Mouse (Mus musculus) midbrain, embryonic 12.5 days (tissue): ENCODE results near the gene Dync1i2. TPM values are rescaled to one million over a fixed set of nuclear protein-coding genes. Genes with fewer than 3 reads are reported as not detected.
A peak's percentile ranks its signal among the peaks of the same experiment; 100 is the strongest.

ENCODE experiments used
- ATAC-seq: fragments of 200-750 bp; cut with Nextera tagmentation; 2 replicates; pipeline ENCODE4 v1.8.0; 2017; ENCODE audit warnings: low read depth, moderate TSS enrichment, moderate library complexity; ENCODE audit not compliant: low FRiP score
- H3K27ac ChIP-seq: fragments of 300-500 bp; sonication (generic); replicated peaks from 2 replicates; pipeline ENCODE4 v1.5.1; 2016; ENCODE audit warnings: mild to moderate bottlenecking
- H3K27me3 ChIP-seq: fragments of 300-500 bp; sonication (generic); 2 replicates; pipeline ENCODE4 v1.6.1; 2016; ENCODE audit warnings: mild to moderate bottlenecking
- H3K36me3 ChIP-seq: fragments of 300-500 bp; sonication (generic); 2 replicates; pipeline ENCODE4 v1.6.1; 2016
- H3K4me1 ChIP-seq: fragments of 300-500 bp; sonication (generic); 2 replicates; pipeline ENCODE4 v1.6.1; 2016
- H3K4me2 ChIP-seq: fragments of 300-500 bp; sonication (generic); replicated peaks from 2 replicates; pipeline ENCODE4 v1.6.1; 2016; ENCODE audit warnings: mild to moderate bottlenecking, moderate library complexity
- H3K4me3 ChIP-seq: fragments of 300-500 bp; sonication (generic); 2 replicates; pipeline ENCODE4 v1.5.1; 2016; ENCODE audit warnings: mild to moderate bottlenecking
- H3K9ac ChIP-seq: fragments of 300-500 bp; sonication (generic); replicated peaks from 2 replicates; pipeline ENCODE4 v1.6.1; 2016; ENCODE audit warnings: mild to moderate bottlenecking, moderate library complexity
- H3K9me3 ChIP-seq: fragments of 300-500 bp; sonication (generic); 2 replicates; pipeline ENCODE4 v1.6.1; 2016; ENCODE audit warnings: mild to moderate bottlenecking
- WGBS: fragments of 180-500 bp; shearing (Covaris S2); methylation state at CpG from one replicate; pipeline ENCODE4 v1.1.7; 2016; 5-methylcytosine and 5-hydroxymethylcytosine counted together
- polyA plus RNA-seq: library from polyadenylated mRNA; unstranded; fragments of >200 nt; fragmentation: Nextera tagmentation; extraction: Ambion mirVana; gene quantifications from 2 replicates; pipeline ENCODE4 v1.2.1, GENCODE M21; 2016

Dync1i2 gene
- polyA plus RNA-seq, 1 experiment from 2014 or later, result 159 TPM

- ATAC-seq, result peak; percentile 35
- no peak overlapping the region for H3K9ac ChIP-seq
- H3K4me2 ChIP-seq, result no peak overlapping the region
- H3K36me3 ChIP-seq, result peaks cover 10% of the 10 kb centered on the region
- H3K9me3 ChIP-seq, result no peaks in the 10 kb centered on the region
- 0 out of 2 replicates have a peak overlapping the region, but pooled peaks have one; percentile 92 for H3K4me3 ChIP-seq
- no peaks in the 10 kb centered on the region for H3K27me3 ChIP-seq
- H3K4me1 ChIP-seq, result peaks cover 10% of the 10 kb centered on the region
- no peak overlapping the region for H3K27ac ChIP-seq
- 84% methylated on average over 2 of the region's 2 CpGs for WGBS
Observed at GRCm38 (mm10) chr2:71211096-71211495, 410 bp upstream of the Dync1i2 start.

- no peak for ATAC-seq
- Histone ChIP-seq H3K36me3 (peaks cover 18% of the 10 kb centered on the region), H3K27ac (peak overlapping the region; percentile 88), H3K9me3 (no peaks in the 10 kb centered on the region), H3K27me3 (no peaks in the 10 kb centered on the region), H3K4me1 (peaks cover 10% of the 10 kb centered on the region), H3K9ac (peak overlapping the region; percentile 96), H3K4me3 (peak overlapping the region; percentile 92), H3K4me2 (peak overlapping the region; percentile 61)
- 2% methylated on average over 6 of the region's 6 CpGs for WGBS
Observed at GRCm38 (mm10) chr2:71212360-71212726, 837 bp downstream of the Dync1i2 start.

DNA sequence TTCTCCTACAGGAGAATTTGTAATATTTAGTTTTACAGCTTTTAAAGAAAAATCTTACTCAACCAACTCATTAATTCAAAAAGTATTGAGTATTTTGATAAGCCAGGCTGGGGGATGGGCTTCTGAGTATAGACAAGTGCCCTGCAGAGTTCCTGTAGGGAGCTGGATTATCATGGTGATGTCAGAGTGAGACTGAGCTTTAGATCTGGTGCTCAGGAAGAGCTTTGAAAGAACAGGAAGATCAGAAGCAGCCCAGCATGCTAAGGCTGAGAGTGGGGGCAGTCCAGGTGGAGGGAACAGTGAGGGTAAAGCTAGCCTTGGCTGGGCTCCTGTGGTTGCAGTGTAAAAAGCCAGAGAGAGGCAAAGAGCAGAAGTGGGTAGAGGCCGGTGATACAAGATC is 9.5 kb downstream of the Dync1i2 start:
- Histone ChIP-seq H3K4me2 (no peak overlapping the region), H3K27me3 (no peaks in the 10 kb centered on the region), H3K36me3 (peaks cover 66% of the 10 kb centered on the region), H3K27ac (no peak overlapping the region), H3K9ac (no peak overlapping the region), H3K4me1 (no peaks in the 10 kb centered on the region), H3K4me3 (no peak overlapping the region), H3K9me3 (no peaks in the 10 kb centered on the region)
- no peak for ATAC-seq
- WGBS, result 76% methylated on average over 1 of the region's 1 CpGs

DNA sequence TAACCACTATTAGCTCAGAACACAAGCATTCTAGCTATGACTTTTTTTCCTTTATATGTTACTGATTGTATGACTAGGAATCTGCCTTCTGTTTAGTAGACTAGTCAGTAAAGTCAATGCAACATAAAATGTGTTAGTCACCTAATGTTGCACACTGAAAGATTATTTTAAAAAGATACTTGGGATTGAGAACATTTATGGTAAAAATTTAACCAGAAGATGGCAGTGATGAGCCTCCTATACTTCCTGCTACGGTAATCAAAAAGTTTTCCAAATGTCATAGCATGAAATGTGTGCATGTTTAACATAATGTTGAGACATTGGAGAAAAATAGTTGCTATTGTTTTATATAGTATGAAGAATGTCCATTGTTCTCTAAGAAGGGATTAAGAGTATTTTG is 15.9 kb downstream of the Dync1i2 start:
- Histone ChIP-seq H3K4me1 (no peaks in the 10 kb centered on the region), H3K36me3 (peaks cover 34% of the 10 kb centered on the region), H3K27me3 (no peaks in the 10 kb centered on the region), H3K4me2 (no peak overlapping the region), H3K9ac (no peak overlapping the region), H3K4me3 (no peak overlapping the region), H3K27ac (no peak overlapping the region), H3K9me3 (no peaks in the 10 kb centered on the region)
- no peak for ATAC-seq
- WGBS, result 47% methylated on average over 1 of the region's 1 CpGs

GRCm38 (mm10) chr2:71229603-71230002 is 18.1 kb downstream of the Dync1i2 start:
- Histone ChIP-seq H3K4me3 (no peak overlapping the region), H3K4me2 (no peak overlapping the region), H3K9ac (no peak overlapping the region), H3K36me3 (peaks cover 15% of the 10 kb centered on the region), H3K9me3 (no peaks in the 10 kb centered on the region), H3K4me1 (no peaks in the 10 kb centered on the region), H3K27me3 (no peaks in the 10 kb centered on the region), H3K27ac (no peak overlapping the region)
- ATAC-seq, result no peak
- WGBS, result 95% methylated on average over 1 of the region's 1 CpGs

DNA sequence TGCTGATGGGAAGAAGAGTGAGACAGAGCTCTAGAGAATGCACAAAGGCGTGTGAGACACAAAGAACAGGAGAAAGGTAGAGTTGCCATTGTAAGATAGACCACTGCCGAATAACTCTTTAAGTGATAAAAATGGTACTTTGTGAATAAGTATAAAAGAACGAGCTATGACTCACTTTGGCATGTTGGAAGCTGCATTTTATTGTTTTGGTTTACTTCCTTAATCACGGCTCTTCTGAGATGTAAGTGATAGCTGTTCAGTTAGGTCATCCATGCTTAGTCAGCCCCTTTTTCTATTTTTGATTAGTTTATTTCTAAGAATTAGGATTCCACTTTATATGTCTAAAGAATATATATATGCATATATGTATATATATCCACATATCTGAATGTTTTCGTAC is 20.4 kb downstream of the Dync1i2 start:
- H3K4me3 ChIP-seq, result no peak overlapping the region
- H3K27ac ChIP-seq, result no peak overlapping the region
- H3K36me3 ChIP-seq, result peaks cover 28% of the 10 kb centered on the region
- 92% methylated on average over 5 of the region's 5 CpGs for WGBS
- H3K4me2 ChIP-seq, result no peak overlapping the region
- H3K4me1 ChIP-seq, result no peaks in the 10 kb centered on the region
- H3K27me3 ChIP-seq, result no peaks in the 10 kb centered on the region
- no peak overlapping the region for H3K9ac ChIP-seq
- H3K9me3 ChIP-seq, result no peaks in the 10 kb centered on the region
- no peak for ATAC-seq

DNA sequence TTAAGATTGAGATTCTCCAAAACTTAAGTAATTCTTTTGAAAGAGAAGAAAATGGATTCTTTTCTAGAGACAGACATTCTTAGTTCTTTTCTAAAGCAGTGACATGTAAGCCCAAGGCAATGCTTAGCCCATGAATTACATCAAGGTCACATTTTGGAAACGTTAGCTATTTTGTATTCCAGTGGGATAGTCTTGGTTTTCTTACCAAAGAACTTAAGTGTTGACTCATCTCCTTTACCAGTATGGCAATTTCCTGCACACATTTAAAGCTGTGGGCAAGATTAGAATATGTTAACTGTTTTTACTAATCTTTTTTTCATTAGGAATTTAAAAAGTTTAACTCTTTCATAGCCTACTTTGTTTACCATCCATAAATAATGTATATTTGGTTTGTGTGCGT is 21.5 kb downstream of the Dync1i2 start:
- H3K27ac ChIP-seq, result no peak overlapping the region
- H3K9me3 ChIP-seq, result no peaks in the 10 kb centered on the region
- 87% methylated on average over 2 of the region's 2 CpGs for WGBS
- H3K27me3 ChIP-seq, result no peaks in the 10 kb centered on the region
- no peak overlapping the region for H3K9ac ChIP-seq
- no peak overlapping the region for H3K4me2 ChIP-seq
- no peak for ATAC-seq
- H3K4me1 ChIP-seq, result no peaks in the 10 kb centered on the region
- H3K36me3 ChIP-seq, result peaks cover 32% of the 10 kb centered on the region
- no peak overlapping the region for H3K4me3 ChIP-seq

GRCm38 (mm10) chr2:71235420-71235819 is 23.9 kb downstream of the Dync1i2 start:
- H3K9me3 ChIP-seq, result no peaks in the 10 kb centered on the region
- no peak overlapping the region for H3K4me3 ChIP-seq
- WGBS, result 90% methylated on average over 4 of the region's 4 CpGs
- no peak overlapping the region for H3K9ac ChIP-seq
- H3K27ac ChIP-seq, result no peak overlapping the region
- ATAC-seq, result no peak
- H3K27me3 ChIP-seq, result no peaks in the 10 kb centered on the region
- H3K36me3 ChIP-seq, result peaks cover 36% of the 10 kb centered on the region
- no peak overlapping the region for H3K4me2 ChIP-seq
- no peaks in the 10 kb centered on the region for H3K4me1 ChIP-seq

DNA sequence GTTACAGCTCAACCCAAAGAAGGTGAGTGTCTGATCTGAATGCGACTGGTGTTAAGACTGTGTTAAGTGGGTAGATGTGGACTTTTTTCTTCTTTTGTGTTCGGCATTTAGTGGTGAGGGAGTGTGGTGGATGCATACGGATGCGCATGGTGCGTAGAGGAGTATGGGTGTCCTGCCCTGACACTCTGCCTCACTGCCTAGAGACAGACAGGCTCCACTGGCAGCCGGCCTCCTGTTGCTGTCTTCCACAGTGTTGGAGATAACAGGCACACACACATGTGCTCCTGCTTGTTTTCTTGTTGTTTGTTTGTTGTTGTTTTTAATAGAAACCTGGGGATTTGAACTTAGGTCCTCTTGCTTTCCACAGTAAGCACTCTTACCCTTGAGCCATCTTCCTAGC is 24.5 kb downstream of the Dync1i2 start:
- 98% methylated on average over 6 of the region's 6 CpGs for WGBS
- H3K4me3 ChIP-seq, result no peak overlapping the region
- H3K27ac ChIP-seq, result no peak overlapping the region
- no peaks in the 10 kb centered on the region for H3K4me1 ChIP-seq
- ATAC-seq, result no peak
- H3K9ac ChIP-seq, result no peak overlapping the region
- H3K4me2 ChIP-seq, result no peak overlapping the region
- H3K9me3 ChIP-seq, result no peaks in the 10 kb centered on the region
- no peaks in the 10 kb centered on the region for H3K27me3 ChIP-seq
- H3K36me3 ChIP-seq, result peaks cover 36% of the 10 kb centered on the region

DNA sequence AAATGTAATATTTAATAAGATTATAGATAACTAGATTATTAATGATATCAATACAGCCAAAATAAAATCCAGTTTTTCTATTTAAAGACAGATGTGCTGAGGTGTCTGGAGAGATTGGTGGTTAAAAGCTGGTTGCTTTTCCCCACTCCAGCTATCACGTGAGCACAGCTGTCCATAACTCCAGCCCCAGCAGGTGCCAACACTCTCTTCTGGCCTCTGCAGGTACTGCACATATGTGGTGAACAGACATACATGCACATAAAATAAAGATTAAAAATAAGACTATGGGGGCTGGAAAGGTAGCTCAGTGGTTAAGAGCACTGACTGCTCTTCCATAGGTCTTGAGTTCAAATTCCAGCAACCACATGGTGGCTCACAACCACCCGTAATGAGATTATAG is 30.0 kb downstream of the Dync1i2 start:
- WGBS, result 95% methylated on average over 2 of the region's 2 CpGs

GRCm38 (mm10) chr2:71242180-71242579 is 30.7 kb downstream of the Dync1i2 start:
- ATAC-seq, result no peak
- 91% methylated on average over 3 of the region's 3 CpGs for WGBS
- H3K4me2 ChIP-seq, result no peak overlapping the region
- H3K27me3 ChIP-seq, result no peaks in the 10 kb centered on the region
- H3K9me3 ChIP-seq, result no peaks in the 10 kb centered on the region
- no peak overlapping the region for H3K27ac ChIP-seq
- peaks cover 41% of the 10 kb centered on the region for H3K36me3 ChIP-seq
- H3K4me3 ChIP-seq, result no peak overlapping the region
- no peak overlapping the region for H3K9ac ChIP-seq
- peaks cover 20% of the 10 kb centered on the region; the same call in 1 of the 2 replicates for H3K4me1 ChIP-seq

More for the DNA sequence above, 30.0 kb downstream of the Dync1i2 start:
- no peak for ATAC-seq
- Histone ChIP-seq H3K4me2 (no peak overlapping the region), H3K4me3 (no peak overlapping the region), H3K36me3 (peaks cover 42% of the 10 kb centered on the region), H3K9ac (no peak overlapping the region), H3K27me3 (no peaks in the 10 kb centered on the region), H3K4me1 (peaks cover 20% of the 10 kb centered on the region; the same call in 1 of the 2 replicates), H3K27ac (no peak overlapping the region), H3K9me3 (no peaks in the 10 kb centered on the region)

DNA sequence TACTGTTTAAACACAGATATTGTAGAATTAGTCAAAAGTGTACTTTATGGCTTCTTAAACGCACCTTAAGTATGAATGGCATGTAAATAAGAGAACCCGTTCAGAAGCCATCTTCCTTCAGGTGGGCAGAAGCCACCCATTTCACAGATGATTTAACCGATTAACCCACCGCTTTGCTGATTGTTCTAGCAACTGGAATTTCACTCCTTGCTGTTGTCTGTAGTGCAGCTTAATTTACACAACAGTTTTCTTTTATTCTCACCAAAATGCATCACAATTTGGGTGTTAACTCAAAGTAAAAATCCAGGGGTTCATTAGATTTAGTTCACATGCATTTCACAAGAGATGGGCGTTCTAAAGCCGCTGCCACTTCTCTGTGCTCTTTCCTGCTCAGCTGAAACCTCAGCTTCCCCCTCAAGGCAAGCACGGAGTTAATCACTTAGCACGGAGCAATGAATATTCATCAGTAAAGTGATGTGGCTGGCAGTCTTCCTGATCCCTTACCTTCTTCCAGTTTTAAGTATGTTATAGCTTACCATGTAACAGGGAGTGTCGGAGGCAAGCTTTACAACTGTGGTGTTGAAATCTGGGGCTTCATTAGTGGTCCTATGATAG is 31.7 kb downstream of the Dync1i2 start:
- Histone ChIP-seq H3K4me3 (no peak overlapping the region), H3K9ac (no peak overlapping the region), H3K27me3 (no peaks in the 10 kb centered on the region), H3K4me1 (peaks cover 20% of the 10 kb centered on the region; the same call in 1 of the 2 replicates), H3K27ac (no peak overlapping the region), H3K4me2 (no peak overlapping the region), H3K36me3 (peaks cover 41% of the 10 kb centered on the region), H3K9me3 (no peaks in the 10 kb centered on the region)
- no peak for ATAC-seq
- WGBS, result 69% methylated on average over 9 of the region's 9 CpGs

DNA sequence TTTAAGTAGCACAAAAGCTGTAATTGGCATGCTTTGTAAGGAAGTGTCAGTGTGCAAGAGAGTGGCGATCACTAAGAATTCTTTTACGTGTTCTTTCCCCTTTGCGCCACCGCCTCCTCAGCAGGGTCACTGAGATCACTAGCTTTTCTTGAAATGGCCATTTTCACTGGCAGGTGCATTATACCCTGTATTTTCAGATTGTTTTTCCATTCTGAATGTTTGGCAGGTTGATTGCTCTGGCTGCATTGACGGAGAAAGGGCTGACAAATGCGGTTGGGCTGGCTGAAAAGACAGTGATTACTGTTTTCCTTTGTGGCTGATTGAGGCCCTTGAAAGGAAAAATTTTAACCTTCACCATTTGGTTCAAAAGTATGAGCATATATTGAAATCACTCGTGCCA is 33.3 kb downstream of the Dync1i2 start:
- Histone ChIP-seq H3K9ac (no peak overlapping the region), H3K9me3 (no peaks in the 10 kb centered on the region), H3K4me2 (no peak overlapping the region), H3K4me3 (no peak overlapping the region), H3K36me3 (peaks cover 42% of the 10 kb centered on the region), H3K27ac (peak overlapping the region; percentile 52; the same call in 1 of the 2 replicates), H3K4me1 (peaks cover 20% of the 10 kb centered on the region; the same call in 1 of the 2 replicates), H3K27me3 (no peaks in the 10 kb centered on the region)
- 73% methylated on average over 7 of the region's 7 CpGs for WGBS
- ATAC-seq, result no peak
